Mouse (Mus musculus): ENCODE data around the gene Sgms2.

DNA sequence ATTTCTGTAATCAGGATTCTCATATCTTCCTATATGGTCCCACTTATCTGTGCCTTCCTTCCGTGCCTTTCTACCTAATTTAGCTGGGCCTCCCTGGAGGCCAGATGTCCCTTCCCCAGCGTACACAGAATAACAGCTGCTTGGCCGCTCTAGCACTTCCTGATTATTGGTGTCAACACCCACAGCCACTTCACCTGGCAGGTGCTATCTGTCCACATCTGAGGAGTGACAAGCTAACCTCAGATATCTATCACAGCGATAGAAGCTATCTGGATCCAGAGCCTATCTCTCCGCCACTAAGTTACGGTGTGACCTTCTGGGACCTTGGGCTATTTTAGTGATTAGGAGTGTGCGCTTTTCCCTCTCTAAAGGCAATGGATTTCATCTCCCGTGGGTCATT lies 127.0 kb downstream of the Sgms2 start:
- TF ChIP-seq CTCF (IDR thresholded peaks at IDR 0.05; ENCODE audit: low read depth) (no peak), EP300 (IDR thresholded peaks at IDR 0.05; ENCODE audit: low read depth) (no peak)

Data from heart, postnatal 0 days (tissue).